Mouse (Mus musculus): ENCODE data around the gene Mis18bp1. TPM values are rescaled to one million over a fixed set of nuclear protein-coding genes. Genes with fewer than 3 reads are reported as not detected.
A peak's percentile ranks its signal among the peaks of the same experiment; 100 is the strongest.
"Not testable (repeated sequence)": the region's sequence is repeated elsewhere in the genome, so short reads cannot be mapped to it uniquely, and the experiment has no call there.

Gene Mis18bp1
- polyA plus RNA-seq, 1 experiment from 2014 or later = 80.3 TPM

- not testable (repeated sequence) for H3K4me1 ChIP-seq (ENCODE audit: control insufficient read depth, insufficient read depth, low read length); H3K9me3 ChIP-seq (ENCODE audit: control insufficient read depth, low read length); H3K27me3 ChIP-seq (ENCODE audit: control insufficient read depth, insufficient read depth, low read length); H3K36me3 ChIP-seq (ENCODE audit: control insufficient read depth, insufficient read depth, low read length); H3K9ac ChIP-seq (ENCODE audit: low read length)
- peak; percentile 53 for ATAC-seq (ENCODE audit: insufficient number of reproducible peaks, low FRiP score, low TSS enrichment, low read depth)
- 28% methylated on average over 8 of the region's 8 CpGs for WGBS
- H3K27ac ChIP-seq (replicated peaks; ENCODE audit: low read depth, low read length) = peak overlapping the region; percentile 72
- peak; percentile 41 for DNase-seq (ENCODE audit: low spot score)
- H3K4me2 ChIP-seq (ENCODE audit: low read depth, severe bottlenecking) = 0 out of 2 replicates have a peak overlapping the region, but pooled peaks have one; percentile 8
- H3K4me3 ChIP-seq (ENCODE audit: low read depth, low read length) = peak overlapping the region; percentile 61
These were observed 555 bp upstream of the Mis18bp1 start for GRCm38 (mm10) chr12:65172959-65173358.

- DNase-seq (ENCODE audit: low spot score); H3K4me2 ChIP-seq (ENCODE audit: low read depth, severe bottlenecking); ATAC-seq (ENCODE audit: insufficient number of reproducible peaks, low FRiP score, low TSS enrichment, low read depth); H3K9me3 ChIP-seq (ENCODE audit: control insufficient read depth, low read length); H3K27ac ChIP-seq (replicated peaks; ENCODE audit: low read depth, low read length); H3K4me1 ChIP-seq (ENCODE audit: control insufficient read depth, insufficient read depth, low read length); H3K36me3 ChIP-seq (ENCODE audit: control insufficient read depth, insufficient read depth, low read length); H3K9ac ChIP-seq (ENCODE audit: low read length); H3K4me3 ChIP-seq (ENCODE audit: low read depth, low read length); H3K27me3 ChIP-seq (ENCODE audit: control insufficient read depth, insufficient read depth, low read length): not testable (repeated sequence)
- WGBS = 98% methylated on average over 4 of the region's 4 CpGs
These were observed 36.3 kb downstream of the Mis18bp1 start for GRCm38 (mm10) chr12:65136121-65136520.

GRCm38 (mm10) chr12:65119451-65119850 lies 53.0 kb downstream of the Mis18bp1 start:
- DNase-seq (ENCODE audit: low spot score) (no peak), ATAC-seq (ENCODE audit: insufficient number of reproducible peaks, low FRiP score, low TSS enrichment, low read depth) (no peak)
- Histone ChIP-seq H3K4me2 (ENCODE audit: low read depth, severe bottlenecking) (no peak overlapping the region), H3K9ac (ENCODE audit: low read length) (no peak overlapping the region), H3K36me3 (ENCODE audit: control insufficient read depth, insufficient read depth, low read length) (peaks cover 4% of the 10 kb centered on the region; the same call in 1 of the 2 replicates), H3K4me3 (ENCODE audit: low read depth, low read length) (no peak overlapping the region), H3K9me3 (ENCODE audit: control insufficient read depth, low read length) (no peaks in the 10 kb centered on the region), H3K27me3 (ENCODE audit: control insufficient read depth, insufficient read depth, low read length) (no peaks in the 10 kb centered on the region), H3K27ac (replicated peaks; ENCODE audit: low read depth, low read length) (no peak overlapping the region), H3K4me1 (ENCODE audit: control insufficient read depth, insufficient read depth, low read length) (no peaks in the 10 kb centered on the region)
- 92% methylated on average over 5 of the region's 5 CpGs for WGBS

GRCm38 (mm10) chr12:65118968-65119367 lies 53.4 kb downstream of the Mis18bp1 start:
- WGBS = 91% methylated on average over 7 of the region's 7 CpGs
- ATAC-seq (ENCODE audit: insufficient number of reproducible peaks, low FRiP score, low TSS enrichment, low read depth) = no peak
- peaks cover 4% of the 10 kb centered on the region; the same call in 1 of the 2 replicates for H3K36me3 ChIP-seq (ENCODE audit: control insufficient read depth, insufficient read depth, low read length)

GRCm38 (mm10) chr12:65114978-65115377 lies 57.4 kb downstream of the Mis18bp1 start:
- not testable (repeated sequence) for H3K27ac ChIP-seq (replicated peaks; ENCODE audit: low read depth, low read length); H3K9me3 ChIP-seq (ENCODE audit: control insufficient read depth, low read length); H3K27me3 ChIP-seq (ENCODE audit: control insufficient read depth, insufficient read depth, low read length); H3K9ac ChIP-seq (ENCODE audit: low read length); H3K4me3 ChIP-seq (ENCODE audit: low read depth, low read length); DNase-seq (ENCODE audit: low spot score); H3K36me3 ChIP-seq (ENCODE audit: control insufficient read depth, insufficient read depth, low read length); ATAC-seq (ENCODE audit: insufficient number of reproducible peaks, low FRiP score, low TSS enrichment, low read depth); H3K4me2 ChIP-seq (ENCODE audit: low read depth, severe bottlenecking); H3K4me1 ChIP-seq (ENCODE audit: control insufficient read depth, insufficient read depth, low read length)
- 94% methylated on average over 3 of the region's 3 CpGs for WGBS

More at GRCm38 (mm10) chr12:65118968-65119367, 53.4 kb downstream of the Mis18bp1 start:
- Histone ChIP-seq H3K9ac (ENCODE audit: low read length) (no peak overlapping the region), H3K4me3 (ENCODE audit: low read depth, low read length) (no peak overlapping the region), H3K4me1 (ENCODE audit: control insufficient read depth, insufficient read depth, low read length) (no peaks in the 10 kb centered on the region), H3K27ac (replicated peaks; ENCODE audit: low read depth, low read length) (no peak overlapping the region), H3K27me3 (ENCODE audit: control insufficient read depth, insufficient read depth, low read length) (no peaks in the 10 kb centered on the region), H3K4me2 (ENCODE audit: low read depth, severe bottlenecking) (no peak overlapping the region), H3K9me3 (ENCODE audit: control insufficient read depth, low read length) (no peaks in the 10 kb centered on the region)
- no peak for DNase-seq (ENCODE audit: low spot score)

GRCm38 (mm10) chr12:65113925-65114324 lies 58.5 kb downstream of the Mis18bp1 start:
- H3K4me1 ChIP-seq (ENCODE audit: control insufficient read depth, insufficient read depth, low read length) = no peaks in the 10 kb centered on the region
- H3K4me2 ChIP-seq (ENCODE audit: low read depth, severe bottlenecking) = no peak overlapping the region
- H3K9me3 ChIP-seq (ENCODE audit: control insufficient read depth, low read length) = no peaks in the 10 kb centered on the region
- DNase-seq (ENCODE audit: low spot score) (no peak), ATAC-seq (ENCODE audit: insufficient number of reproducible peaks, low FRiP score, low TSS enrichment, low read depth) (no peak)
- H3K36me3 ChIP-seq (ENCODE audit: control insufficient read depth, insufficient read depth, low read length) = peaks cover 2% of the 10 kb centered on the region; the same call in 1 of the 2 replicates
- no peak overlapping the region for H3K4me3 ChIP-seq (ENCODE audit: low read depth, low read length)
- WGBS = 89% methylated on average over 4 of the region's 4 CpGs
- H3K27me3 ChIP-seq (ENCODE audit: control insufficient read depth, insufficient read depth, low read length) = no peaks in the 10 kb centered on the region
- H3K27ac ChIP-seq (replicated peaks; ENCODE audit: low read depth, low read length) = no peak overlapping the region
- H3K9ac ChIP-seq (ENCODE audit: low read length) = no peak overlapping the region

- 97% methylated on average over 1 of the region's 1 CpGs for WGBS
- no peak for ATAC-seq (ENCODE audit: insufficient number of reproducible peaks, low FRiP score, low TSS enrichment, low read depth)
These were observed 59.6 kb downstream of the Mis18bp1 start for GRCm38 (mm10) chr12:65112811-65113210.

GRCm38 (mm10) chr12:65111503-65111902 lies 60.9 kb downstream of the Mis18bp1 start:
- peaks cover 4% of the 10 kb centered on the region; the same call in 1 of the 2 replicates for H3K36me3 ChIP-seq (ENCODE audit: control insufficient read depth, insufficient read depth, low read length)

More at GRCm38 (mm10) chr12:65112811-65113210, 59.6 kb downstream of the Mis18bp1 start:
- no peak overlapping the region for H3K4me2 ChIP-seq (ENCODE audit: low read depth, severe bottlenecking)
- H3K27me3 ChIP-seq (ENCODE audit: control insufficient read depth, insufficient read depth, low read length) = no peaks in the 10 kb centered on the region
- H3K36me3 ChIP-seq (ENCODE audit: control insufficient read depth, insufficient read depth, low read length) = peaks cover 4% of the 10 kb centered on the region; the same call in 1 of the 2 replicates
- H3K4me3 ChIP-seq (ENCODE audit: low read depth, low read length) = no peak overlapping the region
- H3K4me1 ChIP-seq (ENCODE audit: control insufficient read depth, insufficient read depth, low read length) = no peaks in the 10 kb centered on the region
- no peaks in the 10 kb centered on the region for H3K9me3 ChIP-seq (ENCODE audit: control insufficient read depth, low read length)
- DNase-seq (ENCODE audit: low spot score) = no peak
- H3K27ac ChIP-seq (replicated peaks; ENCODE audit: low read depth, low read length) = no peak overlapping the region
- H3K9ac ChIP-seq (ENCODE audit: low read length) = no peak overlapping the region

GRCm38 (mm10) chr12:65108746-65109145 lies 63.7 kb downstream of the Mis18bp1 start:
- H3K27ac ChIP-seq (replicated peaks; ENCODE audit: low read depth, low read length) = no peak overlapping the region
- WGBS = 88% methylated on average over 1 of the region's 1 CpGs
- no peak overlapping the region for H3K4me2 ChIP-seq (ENCODE audit: low read depth, severe bottlenecking)
- DNase-seq (ENCODE audit: low spot score) (no peak), ATAC-seq (ENCODE audit: insufficient number of reproducible peaks, low FRiP score, low TSS enrichment, low read depth) (no peak)
- no peak overlapping the region for H3K4me3 ChIP-seq (ENCODE audit: low read depth, low read length)
- H3K27me3 ChIP-seq (ENCODE audit: control insufficient read depth, insufficient read depth, low read length) = no peaks in the 10 kb centered on the region
- peaks cover 6% of the 10 kb centered on the region; the same call in 1 of the 2 replicates for H3K36me3 ChIP-seq (ENCODE audit: control insufficient read depth, insufficient read depth, low read length)
- no peaks in the 10 kb centered on the region for H3K4me1 ChIP-seq (ENCODE audit: control insufficient read depth, insufficient read depth, low read length)
- no peaks in the 10 kb centered on the region for H3K9me3 ChIP-seq (ENCODE audit: control insufficient read depth, low read length)
- no peak overlapping the region for H3K9ac ChIP-seq (ENCODE audit: low read length)

More at GRCm38 (mm10) chr12:65111503-65111902, 60.9 kb downstream of the Mis18bp1 start:
- no peak overlapping the region for H3K4me2 ChIP-seq (ENCODE audit: low read depth, severe bottlenecking)
- H3K4me3 ChIP-seq (ENCODE audit: low read depth, low read length) = no peak overlapping the region
- ATAC-seq (ENCODE audit: insufficient number of reproducible peaks, low FRiP score, low TSS enrichment, low read depth) (no peak), DNase-seq (ENCODE audit: low spot score) (no peak)
- no peaks in the 10 kb centered on the region for H3K4me1 ChIP-seq (ENCODE audit: control insufficient read depth, insufficient read depth, low read length)
- no peaks in the 10 kb centered on the region for H3K9me3 ChIP-seq (ENCODE audit: control insufficient read depth, low read length)
- WGBS = 90% methylated on average over 3 of the region's 3 CpGs
- no peak overlapping the region for H3K9ac ChIP-seq (ENCODE audit: low read length)
- no peaks in the 10 kb centered on the region for H3K27me3 ChIP-seq (ENCODE audit: control insufficient read depth, insufficient read depth, low read length)
- H3K27ac ChIP-seq (replicated peaks; ENCODE audit: low read depth, low read length) = no peak overlapping the region
